Mouse (Mus musculus) thymus, postnatal 36 days (tissue): ENCODE results near the gene Mast2.

Experiments
- DNase-seq, 2 experiments: peaks; one replicate each; pipeline ENCODE4 v3.0.0; 2022; ENCODE audit warnings: mixed read lengths in 2 of 2

Gene Mast2

GRCm38 (mm10) chr4:116464126-116464981 is at the start of gene Mast2:
TSS of gene Mast2 (minus strand) at chr4:116464183.
- DNase-seq: peak; percentile 77 to 85

- DNase-seq: peak; percentile 96 to 97
Observed at GRCm38 (mm10) chr4:116507425-116508218, 43.6 kb upstream of the Mast2 start, which contains the start of gene Ipp. TSS of gene Ipp (plus strand) at chr4:116507549.

GRCm38 (mm10) chr4:116506886-116507424 is 43.0 kb upstream of the Mast2 start:
- DNase-seq: no peak

GRCm38 (mm10) chr4:116499978-116500377 is 36.0 kb upstream of the Mast2 start:
- no peak for DNase-seq

- DNase-seq: no peak
Observed at GRCm38 (mm10) chr4:116493646-116494045, 29.7 kb upstream of the Mast2 start.

GRCm38 (mm10) chr4:116492460-116492859 is 28.5 kb upstream of the Mast2 start:
- no peak for DNase-seq

GRCm38 (mm10) chr4:116491886-116492285 is 27.9 kb upstream of the Mast2 start:
- no peak for DNase-seq

GRCm38 (mm10) chr4:116491119-116491536 is 27.1 kb upstream of the Mast2 start:
- no peak for DNase-seq

- no peak for DNase-seq
Observed at GRCm38 (mm10) chr4:116483476-116483875, 19.5 kb upstream of the Mast2 start.

GRCm38 (mm10) chr4:116481322-116481721 is 17.3 kb upstream of the Mast2 start:
- no peak for DNase-seq

GRCm38 (mm10) chr4:116463231-116464125 is 505 bp downstream of the Mast2 start:
- DNase-seq: peak; percentile 46 to 69

GRCm38 (mm10) chr4:116461943-116462342 is 2.0 kb downstream of the Mast2 start:
- no peak for DNase-seq

GRCm38 (mm10) chr4:116451553-116451952 is 12.4 kb downstream of the Mast2 start:
- no peak for DNase-seq

- no peak for DNase-seq
Observed at GRCm38 (mm10) chr4:116449951-116450350, 14.0 kb downstream of the Mast2 start.

GRCm38 (mm10) chr4:116448673-116449072 is 15.3 kb downstream of the Mast2 start:
- DNase-seq: peak; percentile 48 to 59

- DNase-seq: no peak
Observed at GRCm38 (mm10) chr4:116439383-116439782, 24.6 kb downstream of the Mast2 start.

- no peak for DNase-seq
Observed at GRCm38 (mm10) chr4:116438561-116438960, 25.4 kb downstream of the Mast2 start.

- DNase-seq: no peak
Observed at GRCm38 (mm10) chr4:116435626-116436025, 28.4 kb downstream of the Mast2 start.

GRCm38 (mm10) chr4:116422186-116422585 is 41.8 kb downstream of the Mast2 start:
- no peak for DNase-seq

- no peak for DNase-seq
Observed at GRCm38 (mm10) chr4:116421170-116421569, 42.8 kb downstream of the Mast2 start.

- DNase-seq: no peak
Observed at GRCm38 (mm10) chr4:116412993-116413392, 51.0 kb downstream of the Mast2 start.

- no peak for DNase-seq
Observed at GRCm38 (mm10) chr4:116411401-116411800, 52.6 kb downstream of the Mast2 start.
